Mouse (Mus musculus) embryonic fibroblast, embryonic 13.5 days (primary cell): ENCODE data around the gene Nop16. TPM values are rescaled to one million over a fixed set of nuclear protein-coding genes. Genes with fewer than 3 reads are reported as not detected.

Experiments
- H3K27ac ChIP-seq: 2 replicates; pipeline ENCODE4 v1.5.1; 2012; ENCODE audit warnings: low read length, control low read depth, inconsistent platforms; ENCODE audit not compliant: insufficient read depth
- H3K4me1 ChIP-seq: 2 replicates; pipeline ENCODE4 v1.6.1; 2011; ENCODE audit warnings: low read length; ENCODE audit not compliant: control insufficient read depth, insufficient read depth
- H3K4me3 ChIP-seq: 2 replicates; pipeline ENCODE4 v1.5.1; 2011; ENCODE audit warnings: mild to moderate bottlenecking, control low read depth, low read length; ENCODE audit not compliant: insufficient read depth
- CTCF ChIP-seq: IDR thresholded peaks from 2 replicates; pipeline ENCODE4 v1.5.1; 2011; ENCODE audit warnings: mild to moderate bottlenecking, control low read depth, low read length, moderate library complexity, borderline replicate concordance; ENCODE audit not compliant: insufficient read depth
- POLR2A ChIP-seq: IDR thresholded peaks from 2 replicates; pipeline ENCODE4 v1.6.1; 2011; ENCODE audit warnings: low read depth, mild to moderate bottlenecking, control low read depth, low read length, moderate library complexity
- polyA plus RNA-seq: library from polyadenylated mRNA; stranded (reverse); fragments of >200 nt; gene quantifications from 2 replicates; pipeline ENCODE4 v1.2.4, GENCODE M21; 2011; ENCODE audit warnings: low read depth; ENCODE audit not compliant: missing spikeins, insufficient read length

Gene Nop16
- polyA plus RNA-seq, 1 experiment = 28.9 TPM

GRCm38 (mm10) chr13:54565201-54565581, 24.7 kb downstream of the Nop16 start, which contains the start of gene 4833439L19Rik:
Gene 4833439L19Rik (minus strand): TSS chr13:54565435.
- Histone ChIP-seq H3K4me3 (peak within 1 kb of the TSS; percentile 81), H3K4me1 (no peaks in the 10 kb centered on the region), H3K27ac (no peak within 1 kb of the TSS)
- TF ChIP-seq CTCF (no peak), POLR2A (peak; percentile 93)

- H3K4me1 ChIP-seq = no peaks in the 10 kb centered on the region
- no peak for TF ChIP-seq POLR2A
- H3K27ac ChIP-seq = no peak overlapping the region
- peak overlapping the region; percentile 81 for H3K4me3 ChIP-seq
These were observed 25.4 kb downstream of the Nop16 start for GRCm38 (mm10) chr13:54564232-54565200.

DNA sequence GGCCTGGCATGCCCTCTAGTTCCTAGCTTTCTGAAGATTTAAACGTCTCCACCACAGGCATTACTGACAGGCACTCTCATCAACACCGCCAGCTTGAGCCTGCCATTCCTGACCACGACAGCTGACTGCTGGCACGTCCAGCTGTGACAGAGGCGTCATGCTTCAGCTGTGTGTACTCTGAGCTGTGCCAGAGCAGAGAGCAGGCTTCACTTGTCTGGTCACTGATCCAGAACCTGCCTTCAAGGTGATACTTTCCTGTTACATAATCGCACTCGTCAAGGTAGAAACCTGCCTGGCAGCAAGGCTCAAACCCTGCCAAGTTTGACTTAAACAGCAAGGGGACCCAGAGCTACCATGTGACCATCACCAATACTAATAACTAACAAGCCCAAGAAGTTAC, 27.3 kb downstream of the Nop16 start:
- H3K27ac ChIP-seq = no peak overlapping the region
- no peak overlapping the region for H3K4me3 ChIP-seq
- no peak for TF ChIP-seq POLR2A
- TF ChIP-seq CTCF = no peak
- no peaks in the 10 kb centered on the region for H3K4me1 ChIP-seq

DNA sequence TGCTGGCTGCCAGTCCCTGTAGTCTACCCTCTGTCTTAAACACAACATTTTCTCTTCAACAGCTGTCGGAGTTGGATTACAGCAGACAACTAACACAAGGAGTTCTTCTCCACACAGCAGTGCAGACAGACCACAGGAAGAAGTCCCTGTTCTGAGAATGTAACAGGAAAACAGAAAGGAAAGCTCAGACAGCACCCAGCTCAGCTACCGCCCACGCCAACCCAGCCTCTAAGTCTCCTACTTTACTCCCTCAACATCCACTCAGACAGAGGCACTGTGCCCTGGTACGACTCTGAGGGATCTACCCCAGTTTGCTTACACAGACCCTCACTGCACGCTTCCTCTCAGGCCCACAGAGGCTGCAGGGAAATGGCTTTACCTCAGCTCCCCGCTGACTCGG, 29.3 kb downstream of the Nop16 start:
- no peaks in the 10 kb centered on the region for H3K4me1 ChIP-seq
- H3K4me3 ChIP-seq = no peak overlapping the region
- no peak overlapping the region for H3K27ac ChIP-seq
- TF ChIP-seq POLR2A (no peak), CTCF (no peak)

GRCm38 (mm10) chr13:54559656-54560055, 30.2 kb downstream of the Nop16 start:
- H3K27ac ChIP-seq = no peak overlapping the region
- no peak overlapping the region for H3K4me3 ChIP-seq
- no peak for TF ChIP-seq CTCF
- no peak for TF ChIP-seq POLR2A
- no peaks in the 10 kb centered on the region for H3K4me1 ChIP-seq

DNA sequence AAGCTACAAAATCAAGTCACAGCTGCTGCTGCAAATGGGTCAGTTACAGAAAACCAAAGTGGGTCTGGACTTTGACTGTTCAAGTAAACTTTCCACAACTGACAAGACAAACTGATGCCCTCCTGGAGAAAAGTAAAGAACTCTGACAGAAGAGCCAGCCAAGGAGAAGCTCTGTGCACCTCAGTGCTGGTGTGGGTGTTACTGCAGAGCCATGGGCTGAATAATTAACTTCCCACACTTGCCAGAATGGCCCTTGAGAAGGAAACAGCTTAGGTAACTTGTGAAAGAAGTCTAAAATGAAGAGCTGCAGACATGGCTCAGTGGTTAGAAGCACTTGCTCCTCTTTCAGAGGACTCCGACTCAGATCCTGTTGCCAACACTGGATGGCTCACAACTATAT, 32.2 kb downstream of the Nop16 start:
- TF ChIP-seq CTCF = no peak
- TF ChIP-seq POLR2A = no peak
- H3K4me3 ChIP-seq = no peak overlapping the region
- no peaks in the 10 kb centered on the region for H3K4me1 ChIP-seq
- no peak overlapping the region for H3K27ac ChIP-seq

- Histone ChIP-seq H3K4me1 (no peaks in the 10 kb centered on the region), H3K4me3 (no peak overlapping the region), H3K27ac (no peak overlapping the region)
- TF ChIP-seq CTCF = no peak
- TF ChIP-seq POLR2A = no peak
These were observed 33.1 kb downstream of the Nop16 start for GRCm38 (mm10) chr13:54556796-54557195.

GRCm38 (mm10) chr13:54556176-54556575, 33.7 kb downstream of the Nop16 start:
- TF ChIP-seq POLR2A = no peak
- TF ChIP-seq CTCF = no peak
- H3K27ac ChIP-seq = no peak overlapping the region
- no peak overlapping the region for H3K4me3 ChIP-seq
- no peaks in the 10 kb centered on the region for H3K4me1 ChIP-seq

DNA sequence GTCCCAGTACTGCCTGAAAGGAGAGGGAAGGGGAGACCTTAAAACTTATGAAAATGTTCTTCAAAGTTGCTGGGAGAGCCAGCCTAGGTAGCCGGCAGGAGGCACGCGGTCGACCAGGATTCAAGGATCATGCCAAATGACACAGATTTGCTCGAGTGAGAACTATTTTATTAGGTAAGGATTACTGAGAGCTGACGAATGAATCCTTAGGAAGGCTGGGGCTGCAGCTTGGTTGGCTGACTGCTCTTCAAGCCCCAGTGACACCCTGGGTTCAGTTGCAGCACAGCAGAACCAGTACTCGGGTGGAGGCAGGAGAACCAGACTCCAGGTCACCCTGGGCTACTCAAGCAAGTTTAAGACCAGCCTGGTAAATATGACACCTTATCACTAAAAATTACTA, 41.9 kb downstream of the Nop16 start:
- Histone ChIP-seq H3K27ac (no peak overlapping the region), H3K4me3 (no peak overlapping the region), H3K4me1 (no peaks in the 10 kb centered on the region)
- TF ChIP-seq POLR2A = no peak

Other genes starting within 250 kb of the Nop16 start
- gene Cplx2, start 218.7 kb downstream of the Nop16 start, polyA plus RNA-seq = 12.3 and 13.2 TPM in 2 replicates
- gene Thoc3, start 121.2 kb downstream of the Nop16 start, polyA plus RNA-seq = 27.8 and 33.2 TPM in 2 replicates
- 16.1 and 18.4 TPM in 2 replicates for gene Simc1, start 86.3 kb downstream of the Nop16 start, polyA plus RNA-seq
- gene 4833439L19Rik, start 24.7 kb downstream of the Nop16 start, polyA plus RNA-seq = 73.4 and 74.2 TPM in 2 replicates
- gene Arl10, start 15.1 kb downstream of the Nop16 start, polyA plus RNA-seq = 12.2 and 13.2 TPM in 2 replicates
- 79.3 and 118 TPM in 2 replicates for gene Higd2a, start 117 bp upstream of the Nop16 start, polyA plus RNA-seq
- gene Cltb, start 21.3 kb upstream of the Nop16 start, polyA plus RNA-seq = 44.8 and 56.1 TPM in 2 replicates
- gene Faf2, start 31.7 kb upstream of the Nop16 start, polyA plus RNA-seq = 88.6 and 90.5 TPM in 2 replicates
- 39.2 and 39.4 TPM in 2 replicates for gene Rnf44, start 103.8 kb upstream of the Nop16 start, polyA plus RNA-seq
- gene Cdhr2, start 111.4 kb upstream of the Nop16 start, polyA plus RNA-seq = not detected in 2 replicates
- 0.42 and 0.61 TPM in 2 replicates for gene Gprin1, start 159.8 kb upstream of the Nop16 start, polyA plus RNA-seq
- not detected in 2 replicates for gene Sncb, start 176.5 kb upstream of the Nop16 start, polyA plus RNA-seq
- gene Eif4e1b, start 193.9 kb upstream of the Nop16 start, polyA plus RNA-seq = not detected in 2 replicates
- gene Tspan17, start 199.3 kb upstream of the Nop16 start, polyA plus RNA-seq = 29.9 and 44.7 TPM in 2 replicates